Mouse (Mus musculus): ENCODE measurements around the gene Dhx40.

Gene Dhx40

DNA sequence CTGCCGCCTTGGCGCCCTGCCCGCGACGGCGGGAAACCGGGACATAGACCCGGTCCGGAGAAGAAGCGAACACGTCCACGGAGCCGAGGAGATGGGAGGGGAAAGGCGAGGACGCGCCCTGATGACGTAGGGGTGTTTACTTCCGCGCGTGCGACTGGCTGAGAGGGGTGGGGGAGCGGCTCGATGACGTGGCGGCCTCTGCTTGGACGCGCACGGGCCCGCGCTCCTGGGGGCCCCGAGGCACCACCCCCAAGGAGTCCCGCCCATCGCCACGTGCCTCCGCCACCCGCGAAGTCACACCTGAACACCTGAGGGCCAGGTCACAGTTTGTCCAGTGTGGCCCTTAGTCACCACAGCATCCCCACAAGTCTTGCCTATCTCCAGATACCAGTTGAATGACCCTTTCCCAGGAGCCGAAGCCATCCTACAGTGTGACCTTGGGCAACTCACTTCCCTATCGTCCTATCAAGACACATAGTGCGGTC, at the start of gene Dhx40:
Gene Dhx40, minus strand, starts transcription at position 242 of the 485 bp plus-strand sequence.
- in situ Hi-C loops (cut with MboI; ENCODE audit: low sequenced_read_pairs), result no loop called here

DNA sequence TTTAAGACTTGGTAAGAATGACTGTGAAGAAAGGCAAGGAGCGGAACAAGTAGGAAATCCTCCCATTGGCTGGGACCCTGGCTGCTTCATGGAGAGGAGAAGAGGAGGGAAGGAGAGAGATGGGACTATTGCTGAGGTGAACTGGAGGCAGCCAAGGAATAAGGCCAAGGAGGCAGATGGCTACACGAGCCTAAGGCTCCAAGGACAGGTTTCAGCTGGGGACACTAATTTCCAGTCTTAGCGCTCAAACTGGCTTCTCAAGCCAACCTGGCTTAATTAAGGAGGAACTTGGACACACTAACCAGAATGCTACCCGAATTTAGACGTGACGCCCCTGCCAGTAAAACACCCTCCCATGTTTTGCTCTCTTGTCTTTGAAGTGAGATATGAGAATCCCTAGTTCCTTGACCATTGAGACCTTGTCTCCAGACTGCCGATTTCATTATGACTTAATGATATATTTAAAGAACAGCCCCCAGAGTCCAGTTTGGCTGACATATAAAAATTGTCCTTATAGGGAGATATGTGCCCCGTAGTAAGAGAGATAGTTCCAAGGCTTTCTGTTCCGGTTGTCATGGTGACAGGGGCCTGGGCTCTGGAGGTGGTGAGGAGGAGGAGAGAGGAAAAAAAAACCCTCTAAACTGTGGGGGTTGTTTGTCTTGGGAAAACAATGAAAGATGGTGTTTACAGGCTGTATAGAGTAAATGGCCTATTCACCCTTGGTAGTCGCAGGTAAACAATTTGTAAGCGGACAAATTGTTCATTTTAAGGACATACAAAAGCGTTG, 48.3 kb upstream of the Dhx40 start:
- in situ Hi-C loops (cut with MboI; ENCODE audit: low sequenced_read_pairs), result no loop called here

DNA sequence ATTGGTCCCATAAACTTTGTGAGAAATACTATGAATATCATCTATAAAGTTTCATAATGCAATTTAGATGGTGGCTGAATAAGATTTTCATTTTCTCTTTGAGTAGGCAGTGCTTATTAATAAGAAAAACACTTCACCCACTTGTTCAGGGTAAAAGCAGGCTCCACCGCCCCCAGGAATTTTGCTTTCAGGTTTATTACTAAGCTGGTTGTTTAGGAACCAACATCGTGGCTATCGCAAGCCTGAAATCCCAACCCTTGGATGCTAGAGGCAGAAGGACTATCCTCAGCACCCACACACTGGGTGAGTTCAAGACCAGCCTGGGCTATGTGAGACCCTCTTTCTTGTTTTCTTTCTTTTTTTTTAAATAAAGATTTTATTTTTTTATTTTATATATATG, 45.5 kb upstream of the Dhx40 start:
- in situ Hi-C loops (cut with MboI; ENCODE audit: low sequenced_read_pairs), result no loop called here

DNA sequence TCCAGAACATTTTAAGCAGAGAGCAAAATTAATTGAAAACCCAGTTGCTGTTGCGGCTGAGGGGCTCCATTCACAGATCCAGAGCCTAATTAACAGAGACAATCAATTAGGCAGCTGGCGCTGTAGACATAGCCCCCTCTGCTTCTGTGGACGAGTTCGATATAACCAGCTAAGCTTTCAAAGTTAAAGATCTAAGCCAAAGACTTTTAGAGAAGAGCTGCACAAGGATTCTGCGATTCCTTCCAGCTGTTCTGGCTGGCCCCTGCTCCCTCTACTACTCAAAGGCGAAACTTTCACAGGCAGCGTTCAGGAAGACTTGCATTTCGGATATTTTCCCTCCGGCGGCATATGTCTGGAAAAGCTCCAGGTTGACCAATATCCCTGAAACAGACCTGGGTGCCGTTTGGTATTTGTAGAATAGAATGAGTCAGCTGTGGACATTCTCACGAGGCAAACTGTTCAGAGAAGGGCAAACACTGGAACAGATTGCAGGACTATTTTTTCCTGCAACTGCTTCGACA, 45.0 kb upstream of the Dhx40 start:
- in situ Hi-C loops (cut with MboI; ENCODE audit: low sequenced_read_pairs), result no loop called here

DNA sequence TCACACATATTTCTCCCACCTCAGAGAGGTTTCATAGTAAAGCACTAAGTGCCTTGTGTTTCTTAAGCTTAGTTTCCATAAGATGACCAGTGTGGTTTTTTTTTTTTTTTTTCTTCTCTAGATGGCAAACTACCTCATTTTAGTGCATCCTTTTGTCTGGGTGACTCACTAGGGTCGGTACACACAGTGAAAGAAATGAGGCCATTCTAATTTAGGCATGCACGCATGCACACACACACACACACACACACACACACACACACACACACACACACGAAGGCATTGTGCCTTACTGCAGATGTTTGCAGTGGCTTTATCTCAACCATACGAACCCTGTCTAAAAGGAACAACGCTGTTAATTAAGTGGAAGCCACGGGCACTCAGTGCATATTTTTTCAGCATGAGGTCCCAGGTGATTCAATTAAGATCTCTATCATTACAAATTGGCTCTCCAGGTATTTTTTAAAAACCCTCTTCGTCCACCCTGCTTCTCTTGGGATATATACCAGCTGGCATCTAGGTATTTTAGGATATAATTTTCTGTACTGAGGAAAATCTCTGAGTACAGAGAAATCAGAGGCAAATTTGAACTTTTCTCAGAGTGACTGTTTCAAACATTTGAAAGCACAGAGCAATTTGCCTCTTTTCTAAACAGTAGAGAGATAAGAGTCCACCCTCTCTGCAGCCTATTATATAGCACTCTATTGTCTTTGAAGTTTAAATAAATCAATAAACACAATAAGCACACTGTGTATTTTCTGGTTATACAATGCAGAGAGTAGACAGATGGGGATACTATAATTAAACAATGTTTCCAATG, 44.4 kb upstream of the Dhx40 start:
- in situ Hi-C loops (cut with MboI; ENCODE audit: low sequenced_read_pairs), result no loop called here

DNA sequence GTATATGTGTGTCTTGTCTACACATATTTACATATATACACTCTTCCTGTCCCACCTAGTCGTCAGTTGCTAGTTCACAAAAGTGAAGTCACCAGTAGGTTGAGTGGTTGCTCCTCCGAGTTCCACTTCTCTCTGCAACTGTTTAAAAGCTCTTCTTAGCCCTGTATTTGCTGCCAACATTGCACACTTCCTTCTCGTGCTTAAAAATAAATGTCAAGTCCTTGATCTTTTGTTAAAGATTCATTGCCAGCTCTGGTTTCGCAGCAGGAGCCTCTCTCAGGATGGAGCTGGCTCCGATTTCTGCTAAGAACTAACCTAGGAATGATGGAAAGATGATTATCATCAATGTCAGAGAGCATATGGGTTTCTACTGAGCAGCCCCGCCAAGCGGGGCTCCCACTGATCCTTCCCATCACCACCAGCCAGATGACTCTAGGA, 43.7 kb upstream of the Dhx40 start:
- in situ Hi-C loops (cut with MboI; ENCODE audit: low sequenced_read_pairs), result no loop called here

DNA sequence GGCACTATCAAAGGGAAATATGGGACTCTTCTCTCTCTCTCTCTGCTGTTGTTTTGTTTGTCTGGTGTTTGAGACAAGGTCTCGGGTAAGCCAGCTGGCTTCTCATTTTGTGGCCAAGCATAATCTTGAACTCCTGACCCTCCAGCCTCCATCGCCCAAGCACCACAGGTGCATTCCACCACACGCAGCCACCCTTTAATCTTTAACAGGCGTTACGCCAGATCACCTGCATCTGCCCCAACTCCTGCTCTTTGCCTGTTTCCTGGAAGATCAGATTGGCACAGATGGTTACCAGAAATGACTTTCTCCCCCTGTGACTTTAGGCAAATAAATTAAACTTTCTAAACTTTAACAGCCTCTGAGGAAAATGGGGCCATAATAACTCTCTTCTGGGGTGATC, 36.3 kb upstream of the Dhx40 start:
- in situ Hi-C loops (cut with MboI; ENCODE audit: low sequenced_read_pairs), result no loop called here

DNA sequence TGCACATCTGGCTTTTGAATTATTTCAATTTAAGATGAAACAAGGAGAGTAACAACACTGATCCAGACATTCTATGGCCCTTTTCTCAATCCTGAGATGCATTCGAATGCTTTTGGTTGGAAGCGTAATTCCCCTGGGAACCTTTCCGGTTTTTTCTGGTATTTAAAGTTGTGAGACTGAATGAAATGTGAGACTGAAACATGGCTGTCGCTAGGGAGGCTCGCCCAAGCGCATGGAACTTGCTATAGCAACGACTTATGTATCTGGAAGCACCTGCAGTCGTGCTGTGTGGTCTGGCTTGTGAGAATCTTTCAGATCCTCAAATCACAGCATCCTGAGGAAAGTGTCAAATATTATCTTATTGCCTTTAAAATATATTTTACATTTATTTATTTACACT, 33.7 kb upstream of the Dhx40 start:
- in situ Hi-C loops (cut with MboI; ENCODE audit: low sequenced_read_pairs), result no loop called here

DNA sequence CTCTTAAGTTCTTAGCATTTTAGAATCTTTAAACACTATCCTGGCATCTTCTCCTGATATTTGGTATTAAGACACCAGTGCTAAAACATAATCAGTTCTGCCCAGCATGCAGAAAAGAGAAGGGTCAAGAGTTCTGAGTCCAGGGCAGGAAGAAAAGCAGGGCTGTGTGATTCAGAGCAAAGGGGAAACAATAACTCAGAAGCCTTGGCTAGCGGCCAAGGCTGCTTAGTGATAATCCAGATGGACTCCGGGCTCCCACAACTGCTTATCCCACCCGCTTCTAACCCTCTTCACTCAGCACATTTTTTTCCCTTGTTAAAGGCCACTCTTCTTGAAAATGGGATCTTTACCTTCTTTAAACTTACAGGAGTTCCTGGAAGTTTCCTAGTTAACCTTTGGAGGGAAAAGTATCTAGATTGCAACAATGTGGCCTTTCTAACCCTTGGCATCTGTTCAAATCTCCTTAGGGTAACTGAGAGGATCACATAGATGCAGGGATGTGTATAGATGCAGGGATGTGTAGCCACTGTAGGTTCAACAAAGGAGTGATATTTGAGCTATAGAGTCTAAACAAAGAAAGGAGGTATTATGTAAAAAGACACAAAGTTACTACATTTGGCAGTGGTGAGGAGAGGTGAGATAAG, 33.1 kb upstream of the Dhx40 start:
- in situ Hi-C loops (cut with MboI; ENCODE audit: low sequenced_read_pairs), result no loop called here

DNA sequence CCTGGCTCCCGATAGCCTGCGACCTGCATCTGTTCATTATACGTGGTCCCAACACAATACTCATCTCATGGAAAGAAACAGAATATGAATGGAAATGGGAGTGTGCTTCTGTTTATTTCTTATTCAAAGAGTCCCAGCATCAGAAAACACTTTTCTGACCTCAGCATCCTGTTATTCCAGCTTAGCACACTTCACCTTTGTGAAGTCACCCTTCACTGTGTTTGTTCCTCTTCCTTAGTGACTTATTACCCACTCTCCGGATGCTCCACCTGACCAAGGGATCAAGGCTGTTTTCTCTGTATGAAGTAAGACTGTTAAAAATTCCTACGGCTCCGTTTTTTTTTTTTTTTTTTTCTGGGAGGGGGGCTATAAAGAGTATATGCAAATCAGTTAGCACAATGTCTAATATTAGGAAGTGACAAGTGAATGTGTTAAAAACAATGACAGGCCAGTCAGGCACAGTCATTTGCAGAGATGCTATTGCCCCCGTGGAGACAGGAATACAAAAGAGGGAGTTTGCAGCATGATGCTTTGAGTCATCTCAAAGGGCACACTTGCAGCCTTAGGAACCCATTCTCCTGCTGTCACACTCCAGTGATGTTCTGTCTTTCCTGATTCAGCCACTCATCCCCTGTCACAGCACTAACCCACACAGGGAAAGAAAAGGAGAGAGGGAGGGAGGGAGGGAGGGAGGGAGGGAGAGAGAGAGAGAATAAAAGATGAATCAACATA, 32.3 kb upstream of the Dhx40 start:
- in situ Hi-C loops (cut with MboI; ENCODE audit: low sequenced_read_pairs), result no loop called here

DNA sequence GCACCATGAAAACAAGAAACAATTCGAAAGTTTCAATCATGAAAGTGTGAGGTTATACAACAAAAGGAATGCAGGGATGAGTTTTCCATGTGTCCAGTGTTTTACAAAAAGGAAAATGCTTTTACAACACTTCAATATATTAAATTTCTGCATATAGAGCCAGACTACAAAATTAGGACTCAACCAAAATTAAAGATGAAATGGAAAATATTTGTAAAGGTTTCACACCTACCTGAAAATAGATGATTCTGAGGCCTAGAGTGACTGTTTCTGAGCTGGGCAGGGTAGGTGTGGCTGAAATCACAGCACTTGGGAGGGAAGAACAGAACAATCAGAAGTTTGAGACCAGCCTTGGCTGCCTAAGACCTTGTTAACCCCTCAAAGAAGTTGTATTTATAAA, 31.2 kb upstream of the Dhx40 start:
- in situ Hi-C loops (cut with MboI; ENCODE audit: low sequenced_read_pairs), result no loop called here

DNA sequence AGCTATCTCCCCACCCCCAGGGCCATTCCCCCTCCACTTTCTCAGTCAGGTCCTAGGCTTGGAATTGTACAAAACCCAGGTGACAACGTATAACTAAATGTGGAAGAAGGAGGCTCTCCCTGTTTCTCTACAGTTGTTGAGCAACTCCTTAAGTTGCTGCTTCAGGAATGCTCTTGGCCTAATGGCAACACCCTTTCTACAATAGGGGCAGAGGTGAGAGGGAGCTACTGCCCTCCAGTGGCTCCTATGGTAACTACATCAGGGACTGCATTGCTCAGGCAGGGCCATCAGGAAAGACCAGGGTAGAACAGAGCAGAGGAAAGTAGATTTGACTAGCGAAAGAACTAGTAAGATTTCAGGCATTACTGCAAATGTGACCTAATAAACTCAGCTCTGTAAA, 28.8 kb upstream of the Dhx40 start:
- in situ Hi-C loops (cut with MboI; ENCODE audit: low sequenced_read_pairs), result no loop called here

DNA sequence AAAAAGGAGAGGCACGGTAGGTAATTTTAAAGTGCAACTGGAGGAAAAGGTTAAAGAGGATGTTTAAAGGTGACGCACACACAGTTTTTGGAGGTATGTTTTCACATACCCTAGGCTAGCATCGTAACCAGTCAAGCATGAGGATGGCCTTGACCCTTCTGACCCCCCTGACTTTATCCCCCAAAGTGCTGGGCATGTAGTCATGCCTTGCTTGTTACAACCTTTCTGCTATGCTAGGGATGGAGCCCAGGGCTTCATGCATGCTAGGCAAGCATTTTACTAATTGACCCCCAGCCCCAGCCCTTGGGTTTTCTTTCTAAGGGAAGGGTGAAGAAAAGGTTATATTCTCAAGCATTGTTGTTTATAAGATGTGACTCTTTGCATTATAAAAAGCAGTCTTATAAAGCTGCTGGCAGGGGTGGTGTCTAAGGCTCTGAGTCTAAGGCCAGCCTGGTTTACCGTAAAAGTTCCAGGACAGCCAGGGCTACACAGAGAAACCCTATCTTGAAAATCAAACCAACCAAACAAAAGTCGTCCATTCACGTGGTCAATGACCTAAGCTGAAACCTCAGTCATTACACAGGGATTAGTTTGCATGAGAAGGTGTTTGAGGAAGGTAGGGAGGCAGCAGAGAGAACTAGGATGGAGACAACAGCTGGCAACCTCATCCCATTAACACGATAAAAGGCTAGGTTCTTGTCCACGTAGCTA, 27.2 kb upstream of the Dhx40 start:
- in situ Hi-C loops (cut with MboI; ENCODE audit: low sequenced_read_pairs), result no loop called here

DNA sequence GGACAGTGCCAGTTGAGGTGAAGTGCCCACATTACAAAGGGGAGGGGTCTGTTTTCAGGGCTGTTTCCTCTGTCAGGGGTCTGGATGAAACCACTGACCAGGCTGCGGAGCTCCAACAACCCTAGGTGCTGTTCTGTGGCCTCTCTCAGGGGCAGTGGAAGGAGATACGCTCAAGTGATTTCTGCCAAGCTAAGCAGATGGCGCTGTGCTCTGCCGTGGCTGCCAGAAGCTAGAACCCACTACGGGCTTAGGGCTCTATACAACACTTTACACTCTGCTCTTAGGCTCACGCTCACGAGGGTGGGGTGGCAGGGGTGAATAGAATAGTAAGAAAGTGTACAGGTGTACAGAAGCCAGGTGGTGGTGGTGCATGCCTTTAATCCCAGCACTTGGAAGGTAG, 26.5 kb upstream of the Dhx40 start:
- in situ Hi-C loops (cut with MboI; ENCODE audit: low sequenced_read_pairs), result no loop called here

DNA sequence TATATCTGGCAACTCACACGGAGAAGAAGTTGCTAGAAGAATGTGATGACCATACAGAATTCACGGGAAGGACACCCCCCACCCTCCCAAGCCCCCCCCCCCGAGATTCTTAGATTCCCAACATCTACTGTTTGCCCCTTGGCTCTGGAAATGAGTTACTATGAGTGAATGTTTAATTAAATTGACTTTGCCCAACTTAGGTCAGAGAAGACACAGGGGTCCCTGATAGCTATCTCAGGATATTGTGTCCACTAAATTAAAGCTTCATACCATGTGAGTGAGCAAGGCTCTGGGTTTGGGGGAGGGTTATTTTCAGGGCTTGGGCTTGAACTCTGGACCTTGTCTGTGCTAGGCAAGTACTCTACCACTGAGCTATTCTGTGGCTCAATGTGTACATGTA, 25.6 kb upstream of the Dhx40 start:
- in situ Hi-C loops (cut with MboI; ENCODE audit: low sequenced_read_pairs), result no loop called here

DNA sequence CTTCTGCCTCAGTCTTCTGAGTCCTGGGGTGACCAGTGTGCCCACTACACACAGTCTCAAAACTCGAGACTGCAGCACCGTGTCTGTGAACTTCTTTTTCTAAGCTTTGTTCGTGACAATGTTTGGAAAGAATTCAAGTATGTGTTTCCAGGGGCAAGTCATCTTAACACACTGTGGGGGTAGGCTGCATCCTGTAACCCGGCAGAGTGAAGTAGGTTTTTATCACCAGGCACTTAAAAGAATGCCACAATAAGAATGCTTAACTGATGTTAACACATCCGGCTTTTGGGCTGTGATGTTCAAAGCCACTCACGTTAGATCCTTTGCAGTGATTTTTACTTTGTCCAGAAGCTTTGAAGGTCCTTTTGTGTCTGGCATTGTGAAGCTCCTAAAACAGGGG, 20.9 kb upstream of the Dhx40 start:
- in situ Hi-C loops (cut with MboI; ENCODE audit: low sequenced_read_pairs), result no loop called here

DNA sequence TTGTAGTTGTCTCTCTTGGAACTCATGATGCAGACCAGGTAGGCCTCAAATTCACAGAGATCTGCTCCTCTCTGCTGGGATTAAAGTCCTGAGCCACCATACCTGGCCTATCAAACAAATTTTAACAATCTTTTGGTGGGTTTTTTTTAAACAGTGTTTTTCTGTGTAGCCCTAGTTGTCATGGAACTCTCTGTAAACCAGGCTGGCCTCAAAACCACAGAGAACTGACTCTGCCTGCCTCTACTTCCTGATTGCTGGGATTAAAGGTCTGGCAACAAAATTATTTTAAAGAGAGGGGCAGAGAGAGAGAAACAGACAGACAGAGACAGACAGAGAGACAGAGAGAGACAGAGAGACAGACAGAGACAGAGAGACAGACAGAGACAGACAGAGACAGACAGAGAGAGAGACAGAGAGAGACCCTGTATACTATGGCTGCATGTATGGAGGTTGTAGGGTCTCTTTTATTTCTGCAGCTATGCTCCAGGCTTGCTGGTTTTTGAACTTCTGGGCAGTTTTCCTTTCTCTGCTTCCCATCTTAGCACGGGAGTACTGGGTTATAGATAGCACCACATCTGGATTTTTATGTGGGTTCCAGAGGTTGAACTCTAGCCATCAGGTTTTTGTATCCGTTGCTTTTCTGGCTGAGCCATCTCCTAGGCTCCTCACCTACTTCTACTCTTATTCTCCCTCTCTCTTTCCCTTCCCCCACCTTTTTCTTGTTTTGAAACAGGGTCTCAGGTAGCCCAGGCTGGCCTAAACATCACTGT, 20.1 kb upstream of the Dhx40 start:
- in situ Hi-C loops (cut with MboI; ENCODE audit: low sequenced_read_pairs), result no loop called here

DNA sequence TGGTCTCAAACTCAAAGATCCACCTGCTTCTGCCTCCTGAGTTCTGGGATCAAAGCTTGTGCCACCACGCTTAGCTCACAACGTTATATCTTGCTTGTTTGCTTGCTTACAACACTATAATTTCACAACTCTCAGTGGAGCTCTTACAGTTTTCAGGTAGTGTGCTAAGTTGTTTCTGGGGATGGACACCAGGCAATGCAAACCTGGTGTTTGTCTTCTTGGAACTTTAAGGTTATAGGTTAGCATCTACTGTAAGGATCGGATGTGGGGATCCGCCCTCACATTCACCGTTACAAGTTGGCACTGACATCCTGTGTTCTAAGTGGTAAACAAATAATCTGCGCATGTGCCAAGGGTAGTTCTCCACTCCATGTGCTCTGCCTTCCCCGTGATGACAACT, 16.9 kb upstream of the Dhx40 start:
- in situ Hi-C loops (cut with MboI; ENCODE audit: low sequenced_read_pairs), result no loop called here

DNA sequence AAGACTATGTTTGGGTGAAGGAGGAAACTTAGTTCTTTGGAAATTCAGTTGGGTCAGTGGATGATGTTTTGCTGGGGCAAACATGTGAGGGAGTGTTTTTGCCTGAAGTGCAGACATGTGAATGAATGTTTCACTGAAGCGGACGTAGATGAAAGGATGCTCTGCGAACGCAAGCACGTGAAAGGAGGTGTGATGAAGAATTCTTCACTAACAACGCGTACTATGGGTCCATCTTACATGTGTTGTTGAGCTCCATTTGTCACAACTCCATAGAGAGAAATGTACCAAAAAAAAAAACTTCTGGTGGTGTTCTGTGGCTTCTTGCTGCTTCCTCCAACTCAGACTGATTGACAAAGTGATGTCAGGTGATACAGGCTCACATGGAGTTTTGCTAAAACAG, 15.0 kb upstream of the Dhx40 start:
- in situ Hi-C loops (cut with MboI; ENCODE audit: low sequenced_read_pairs), result no loop called here

All from CH12F3 (cell line).